Mouse (Mus musculus): ENCODE measurements around the gene Msh2.
A peak's percentile ranks its signal among the peaks of the same experiment; 100 is the strongest.

- TF ChIP-seq CTCF (IDR thresholded peaks at IDR 0.05; ENCODE audit: borderline replicate concordance, control insufficient read depth, extremely low read depth, insufficient read depth, low read length, poor library complexity) (0 out of 2 replicates have a peak, but pooled peaks have one; percentile 39), POLR2A (IDR thresholded peaks at IDR 0.05; ENCODE audit: control insufficient read depth, extremely low read depth, insufficient read depth, low read length, poor library complexity) (peak; percentile 89)
Measured at GRCm38 (mm10) chr17:87671890-87672660, at the start of gene Msh2.

Measured in thymus, adult 2 months (tissue).